Mouse (Mus musculus) frontal cortex, adult (tissue): ENCODE measurements around the gene Ptma.
"Not testable (repeated sequence)": the region's sequence is repeated elsewhere in the genome, so short reads cannot be mapped to it uniquely, and the experiment has no call there.

Experiments
- ATAC-seq: cut with Nextera tagmentation; 2 replicates; pipeline ENCODE4 v1.9.2; 2017; ENCODE audit warnings: mild to moderate bottlenecking, moderate library complexity, mixed read lengths; ENCODE audit not compliant: low TSS enrichment

Ptma gene

GRCm38 (mm10) chr1:86496340-86496739 is 30.2 kb upstream of the Ptma start:
- ATAC-seq: no peak

DNA sequence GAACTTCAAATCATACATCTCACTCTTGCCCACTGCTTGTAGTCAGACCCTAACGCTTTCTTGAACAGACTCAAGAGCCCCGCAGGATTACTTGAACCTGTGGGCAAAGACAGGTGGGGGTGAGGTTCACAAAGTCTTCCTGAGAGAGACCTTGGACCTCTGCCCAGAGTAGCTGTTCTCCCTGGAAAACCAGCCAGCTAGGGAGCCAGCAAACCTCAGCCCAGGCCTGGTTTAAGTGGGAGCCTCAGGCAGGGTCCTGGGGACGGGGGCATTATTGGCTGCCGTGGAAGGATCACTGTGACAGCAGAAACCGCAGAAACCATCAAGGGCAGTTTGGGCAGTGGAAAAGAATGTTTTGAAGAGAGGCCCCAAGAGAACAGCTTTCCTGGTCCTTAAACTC is 29.2 kb upstream of the Ptma start:
- ATAC-seq: no peak

GRCm38 (mm10) chr1:86497986-86498385 is 28.5 kb upstream of the Ptma start:
- ATAC-seq: no peak

GRCm38 (mm10) chr1:86498611-86499010 is 27.9 kb upstream of the Ptma start:
- no peak for ATAC-seq

DNA sequence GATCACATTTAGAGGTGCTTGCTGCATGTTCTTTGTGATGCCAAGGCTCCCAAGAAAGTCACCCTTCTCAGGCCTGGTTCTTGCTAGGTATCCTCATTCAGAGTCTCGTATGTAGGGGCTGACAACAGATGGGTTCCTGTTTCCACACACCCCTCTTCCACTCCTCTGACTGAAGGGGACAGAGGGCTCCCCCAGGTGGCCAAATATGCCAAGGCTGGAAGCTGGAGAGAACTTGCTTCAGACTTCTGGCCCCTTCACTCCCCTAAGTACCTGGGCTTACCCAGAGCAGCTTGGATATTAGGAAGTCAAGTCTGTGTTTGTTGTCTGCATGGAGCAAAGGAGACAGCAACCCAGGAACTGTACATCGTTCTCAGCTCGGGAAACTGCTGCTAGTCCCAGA is 26.6 kb upstream of the Ptma start:
- no peak for ATAC-seq

DNA sequence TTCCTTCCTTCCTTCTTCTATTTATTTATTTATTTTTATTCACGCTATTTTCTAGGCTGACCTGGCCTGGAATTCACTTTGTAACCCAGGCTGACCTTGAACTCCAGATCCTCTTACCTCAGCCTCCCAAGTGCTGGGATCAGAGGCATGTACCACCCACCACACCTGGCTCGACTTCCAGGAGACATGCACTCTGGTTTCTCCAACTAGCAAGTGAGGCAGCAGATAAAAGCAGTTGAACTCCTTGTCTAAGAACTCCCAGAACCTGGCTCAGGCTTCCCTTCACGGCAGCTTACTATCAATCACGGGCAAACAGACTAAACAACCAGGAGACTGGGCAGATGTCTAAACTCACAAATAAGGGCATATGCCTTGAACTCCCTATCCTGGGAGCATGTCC is 25.8 kb upstream of the Ptma start:
- no peak for ATAC-seq

DNA sequence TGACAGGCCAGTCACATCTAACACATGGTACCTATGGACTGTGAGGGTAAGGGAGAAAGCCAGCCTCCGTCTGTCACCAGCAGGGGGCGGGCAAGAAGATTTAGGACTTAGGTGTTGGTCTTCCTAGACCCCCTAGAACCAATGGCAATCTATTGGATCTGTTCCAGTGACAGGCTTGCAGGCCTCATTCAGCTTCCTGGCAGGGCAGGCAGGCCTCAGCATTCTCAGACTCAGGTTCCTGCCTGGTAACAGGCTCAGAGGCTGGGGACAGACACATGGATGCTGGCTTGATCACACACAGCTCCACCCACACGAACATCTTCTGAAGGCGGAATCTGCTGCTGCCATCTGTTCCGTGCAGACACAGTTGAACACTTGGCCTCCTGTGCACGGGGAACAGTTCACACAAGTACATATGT is 25.4 kb upstream of the Ptma start:
- ATAC-seq: peak; percentile 58

DNA sequence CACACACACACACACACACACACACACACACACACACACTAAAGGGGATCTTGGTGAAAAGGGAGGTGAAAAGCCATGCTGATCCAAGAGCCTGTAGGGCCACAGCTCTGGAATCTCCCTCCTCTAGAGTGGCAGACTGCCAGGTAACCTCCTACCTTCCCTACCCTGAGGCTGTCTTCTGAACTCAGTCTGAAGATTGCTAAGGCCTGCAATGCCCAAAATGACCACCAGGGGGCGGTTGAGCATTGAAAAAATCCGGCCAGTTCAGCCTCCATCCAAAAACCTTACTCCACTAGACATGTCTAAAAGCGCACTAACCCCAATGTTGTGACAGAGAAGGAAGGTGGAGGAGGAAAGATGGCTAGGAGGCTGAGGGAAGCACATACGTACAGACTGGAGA is 25.0 kb upstream of the Ptma start:
- ATAC-seq: peak; percentile 15

DNA sequence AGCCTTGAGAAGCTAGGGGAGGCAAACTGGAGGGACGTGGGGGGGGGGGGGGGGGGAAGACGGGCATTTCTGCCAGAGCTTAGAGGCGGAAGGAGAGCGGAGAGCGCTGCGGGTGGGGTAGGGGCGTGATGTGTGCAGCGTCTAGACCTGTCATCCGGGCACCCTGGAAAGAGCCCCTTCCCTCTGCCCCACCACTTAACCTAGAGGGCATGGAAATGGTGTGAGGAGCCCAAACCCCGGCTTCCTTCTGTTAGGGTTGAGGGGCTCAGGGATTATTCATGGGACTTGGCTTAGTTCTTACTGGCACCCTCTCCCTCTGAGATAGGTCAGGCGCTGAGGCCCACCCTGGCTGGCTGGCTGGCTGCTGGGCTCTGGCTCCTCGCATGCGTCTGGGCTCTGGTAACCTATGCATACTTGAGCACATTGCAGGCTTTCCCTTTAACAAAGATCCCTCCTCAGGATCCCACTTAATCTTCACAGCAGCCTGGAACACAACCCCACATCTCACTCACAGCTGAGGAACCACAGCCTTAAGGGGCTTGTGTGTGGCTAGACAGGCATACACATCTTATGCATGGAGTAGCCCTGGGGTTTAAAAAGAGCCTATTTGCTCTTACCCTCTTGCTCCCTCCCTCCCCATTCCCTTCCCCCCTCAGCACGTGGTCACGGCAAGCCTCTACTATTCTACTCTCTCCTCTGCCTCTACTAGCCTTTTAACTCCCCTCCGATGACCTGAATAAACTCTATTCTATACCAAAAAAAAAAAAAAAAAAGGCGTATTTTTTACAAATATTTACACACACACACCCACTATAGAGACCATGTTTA is 24.1 kb upstream of the Ptma start:
- ATAC-seq: no peak

DNA sequence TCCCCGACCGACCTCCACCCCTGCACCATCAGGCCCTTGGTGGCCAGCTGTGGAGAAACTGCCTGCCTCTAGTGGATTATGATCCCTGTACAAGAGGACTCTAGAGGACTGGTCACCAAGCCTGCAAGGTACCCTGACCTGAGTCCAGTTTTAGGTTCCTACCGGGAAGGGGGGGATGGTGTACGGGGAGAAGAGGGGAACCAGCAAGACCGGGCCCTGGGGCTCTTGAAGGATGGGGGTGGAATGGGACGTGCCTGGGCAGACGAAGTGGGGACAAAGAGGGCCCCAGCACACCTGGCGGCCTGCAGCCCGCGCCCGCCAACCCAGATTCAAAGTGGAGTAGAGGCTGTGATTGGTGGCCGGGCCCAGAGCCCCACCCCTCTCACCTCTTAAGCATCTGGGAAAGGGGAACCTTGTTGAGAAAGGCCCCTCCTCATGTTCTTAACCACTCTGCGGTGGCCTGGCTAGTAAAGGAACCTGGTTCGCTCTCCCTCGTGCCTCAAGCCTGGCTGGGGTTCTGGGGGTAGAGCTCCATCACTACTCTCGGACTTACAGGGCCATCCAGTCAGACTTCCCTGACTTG is 23.3 kb upstream of the Ptma start:
- no peak for ATAC-seq

DNA sequence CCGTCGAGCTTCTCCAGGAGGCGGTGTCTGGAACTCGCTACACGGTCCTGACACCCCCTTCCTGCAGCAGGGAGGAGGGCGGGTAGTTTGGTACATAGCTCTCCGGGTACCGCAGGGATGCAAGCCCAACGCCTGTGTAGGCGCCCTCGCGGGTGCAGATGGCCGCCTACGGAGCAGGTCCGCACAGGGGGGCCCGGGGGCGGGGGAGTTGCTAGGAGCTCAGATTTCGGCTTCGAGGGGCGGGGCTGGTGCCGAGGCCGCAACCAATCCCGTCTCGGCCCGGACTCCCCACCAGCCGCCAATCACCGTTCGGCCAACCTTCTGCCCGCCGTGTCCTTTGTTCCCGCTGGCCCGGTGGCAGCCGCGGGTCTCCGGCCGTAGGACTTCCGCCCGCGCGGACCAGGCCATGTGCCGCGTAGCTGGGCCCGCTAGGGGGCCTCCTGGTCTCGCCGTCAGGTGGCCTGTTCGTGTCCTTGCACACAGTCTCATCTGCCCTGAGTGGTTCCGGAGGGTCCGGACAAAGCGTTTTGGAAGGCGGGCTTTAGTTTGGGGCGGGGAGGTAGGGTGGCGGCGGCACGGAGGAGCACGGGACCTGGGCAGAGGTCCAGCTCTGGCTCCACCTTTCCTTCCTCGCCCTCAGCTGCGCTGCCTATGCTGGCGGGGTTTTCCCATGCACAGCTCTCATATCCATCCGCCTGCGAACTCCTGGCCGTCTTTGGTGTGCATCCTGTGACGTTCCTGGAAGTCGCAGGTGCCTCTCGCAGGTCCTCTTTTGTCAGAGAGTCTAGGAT is 22.4 kb upstream of the Ptma start:
- ATAC-seq: peak; percentile 51

DNA sequence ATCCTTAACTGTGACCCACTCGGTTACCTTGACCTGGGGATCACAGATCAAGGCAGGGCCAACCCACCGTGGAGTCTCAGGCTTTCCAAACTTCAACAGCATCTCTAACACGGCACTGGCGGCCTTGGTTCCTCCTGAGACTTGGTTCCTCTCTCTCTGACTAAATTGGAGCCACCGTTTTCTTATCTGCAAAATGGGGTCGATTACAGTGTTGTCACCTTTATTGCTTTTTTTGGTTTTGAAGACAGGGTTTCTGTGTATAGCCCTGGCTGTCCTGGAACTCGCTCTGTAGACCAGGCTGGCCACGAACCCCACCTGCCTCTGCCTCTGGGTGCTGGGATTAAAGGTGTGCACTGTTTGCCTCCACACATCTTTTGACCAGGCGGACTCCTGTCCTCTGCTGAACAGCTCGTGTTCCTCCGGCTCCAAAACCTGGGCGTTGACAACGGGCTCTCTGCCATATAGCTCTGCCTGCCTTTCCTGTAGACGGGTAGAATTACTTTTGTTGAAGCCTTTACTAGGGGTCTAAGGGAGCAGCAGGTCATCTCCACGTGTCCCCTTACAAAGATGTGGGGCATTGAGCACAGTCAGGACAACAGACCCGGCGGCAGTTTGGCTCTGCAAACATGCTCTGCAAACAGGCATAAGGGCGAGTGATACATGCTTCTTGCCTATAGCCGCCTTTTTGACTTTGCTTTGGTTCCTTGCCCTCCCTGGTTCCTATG is 21.7 kb upstream of the Ptma start:
- no peak for ATAC-seq

DNA sequence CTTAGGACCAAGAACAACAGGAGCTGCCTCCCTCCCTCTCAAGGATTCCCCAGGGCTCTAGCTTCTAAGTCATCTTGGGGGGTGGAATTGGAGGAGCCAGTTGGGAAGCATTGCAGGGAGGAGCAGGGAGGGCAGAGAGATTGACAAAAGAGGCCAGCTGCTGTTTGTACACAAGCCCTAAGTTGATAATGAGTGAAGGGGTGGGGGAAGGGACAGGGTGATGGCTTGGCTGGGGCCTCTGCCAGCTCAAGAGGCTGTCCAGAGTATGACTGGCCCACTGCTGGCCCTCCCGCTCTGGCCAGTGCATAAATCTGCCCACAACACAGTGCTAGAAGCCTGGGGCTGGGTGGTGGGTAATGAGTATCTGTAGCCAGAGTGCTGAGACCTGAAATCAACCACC is 21.1 kb upstream of the Ptma start:
- no peak for ATAC-seq

GRCm38 (mm10) chr1:86506420-86506819 is 20.1 kb upstream of the Ptma start:
- ATAC-seq: no peak

GRCm38 (mm10) chr1:86507866-86508265 is 18.7 kb upstream of the Ptma start:
- ATAC-seq: no peak

GRCm38 (mm10) chr1:86509410-86509809 is 17.1 kb upstream of the Ptma start:
- ATAC-seq: peak; percentile 60

GRCm38 (mm10) chr1:86510266-86510665 is 16.3 kb upstream of the Ptma start:
- ATAC-seq: no peak

DNA sequence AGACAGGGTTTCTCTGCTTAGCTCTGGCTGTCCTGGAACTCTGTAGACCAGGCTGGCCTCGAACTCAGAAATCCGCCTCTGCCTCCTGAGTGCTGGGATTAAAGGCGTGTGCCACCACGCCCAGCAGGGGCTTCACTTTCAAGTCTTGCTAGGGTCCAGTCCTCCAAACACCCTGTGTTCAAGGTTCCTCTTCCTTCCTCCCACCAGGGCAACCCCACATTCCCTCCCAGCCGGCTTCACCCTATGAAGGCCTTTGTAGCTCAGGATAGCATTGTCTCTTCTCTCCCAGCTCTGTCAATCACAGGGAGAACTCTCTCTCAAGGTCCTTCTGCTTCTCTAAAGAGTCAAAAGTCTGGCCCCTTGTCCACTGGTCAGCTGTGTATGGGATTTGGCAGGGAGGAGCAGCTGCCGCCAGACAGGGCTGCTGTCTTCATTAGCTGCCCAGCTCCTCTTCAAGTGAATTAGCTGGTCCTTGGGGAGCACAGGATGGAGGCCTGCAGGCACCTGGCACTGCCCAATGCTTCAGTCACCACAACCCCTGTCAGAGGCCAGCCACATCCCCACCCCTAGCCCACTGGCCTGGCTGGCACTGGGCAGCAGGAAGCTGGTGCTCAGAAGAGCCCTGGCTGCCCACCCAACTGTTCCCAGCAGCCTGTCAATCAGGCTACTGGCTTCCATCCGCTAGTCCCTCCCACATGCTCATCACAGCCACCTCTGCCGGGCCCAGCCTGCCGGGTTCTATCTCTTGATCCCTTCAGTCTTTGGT is 15.7 kb upstream of the Ptma start:
- no peak for ATAC-seq

GRCm38 (mm10) chr1:86512154-86512720 is 14.3 kb upstream of the Ptma start:
- no peak for ATAC-seq

- not testable (repeated sequence) for ATAC-seq
Measured at GRCm38 (mm10) chr1:86513031-86513430, 13.5 kb upstream of the Ptma start.
